Mouse (Mus musculus) layer of hippocampus, postnatal 36 days (tissue): ENCODE results near the gene F11r. TPM values are rescaled to one million over a fixed set of nuclear protein-coding genes. Genes with fewer than 3 reads are reported as not detected.
A peak's percentile ranks its signal among the peaks of the same experiment; 100 is the strongest.
"Not testable (repeated sequence)": the region's sequence is repeated elsewhere in the genome, so short reads cannot be mapped to it uniquely, and the experiment has no call there.

Experiments
- DNase-seq, 2 experiments: peaks; one replicate each; pipeline ENCODE4 v3.0.0; 2022
- total RNA-seq, 2 experiments: library from RNA; stranded (reverse); gene quantifications; 2 replicates each; pipeline ENCODE4 v1.2.3; 2021

F11r gene
- total RNA-seq, 2 experiments from 2014 or later: 5.0 to 6.6 TPM

GRCm38 (mm10) chr1:171471941-171472340, 34.6 kb downstream of the F11r start:
- DNase-seq: not testable (repeated sequence)

GRCm38 (mm10) chr1:171473506-171473905, 36.2 kb downstream of the F11r start:
- DNase-seq: no peak

GRCm38 (mm10) chr1:171473920-171474640, 36.7 kb downstream of the F11r start:
- no peak for DNase-seq

GRCm38 (mm10) chr1:171477123-171477522, 39.8 kb downstream of the F11r start:
- DNase-seq: no peak

GRCm38 (mm10) chr1:171477758-171478545, 40.6 kb downstream of the F11r start:
- DNase-seq: no peak

- DNase-seq: peak; percentile 56 to 65
Observed at GRCm38 (mm10) chr1:171478968-171479367, 41.6 kb downstream of the F11r start.

GRCm38 (mm10) chr1:171494241-171494640, 56.9 kb downstream of the F11r start:
- DNase-seq: no peak

- no peak for DNase-seq
Observed at GRCm38 (mm10) chr1:171495371-171495770, 58.0 kb downstream of the F11r start.

GRCm38 (mm10) chr1:171499856-171500255, 62.5 kb downstream of the F11r start:
- DNase-seq: no peak

GRCm38 (mm10) chr1:171501016-171501610, 63.8 kb downstream of the F11r start:
- no peak for DNase-seq

GRCm38 (mm10) chr1:171501636-171502080, 64.3 kb downstream of the F11r start:
- DNase-seq: no peak

- no peak for DNase-seq
Observed at GRCm38 (mm10) chr1:171502388-171503249, 65.3 kb downstream of the F11r start.

- peak; percentile 87 to 90 for DNase-seq
Observed at GRCm38 (mm10) chr1:171503250-171503591, 65.9 kb downstream of the F11r start, which contains the start of gene Alyref2. Gene Alyref2 (plus strand): TSS chr1:171503478.

GRCm38 (mm10) chr1:171503592-171504291, 66.4 kb downstream of the F11r start:
- DNase-seq: peak; percentile 55 to 62

GRCm38 (mm10) chr1:171504586-171504985, 67.3 kb downstream of the F11r start:
- DNase-seq: no peak

GRCm38 (mm10) chr1:171513234-171513633, 75.9 kb downstream of the F11r start:
- no peak for DNase-seq

- DNase-seq: no peak
Observed at GRCm38 (mm10) chr1:171513760-171514159, 76.4 kb downstream of the F11r start.
